Comparison of ENCODE assay signal across 5 mouse cellular contexts in the genomic region with DNA sequence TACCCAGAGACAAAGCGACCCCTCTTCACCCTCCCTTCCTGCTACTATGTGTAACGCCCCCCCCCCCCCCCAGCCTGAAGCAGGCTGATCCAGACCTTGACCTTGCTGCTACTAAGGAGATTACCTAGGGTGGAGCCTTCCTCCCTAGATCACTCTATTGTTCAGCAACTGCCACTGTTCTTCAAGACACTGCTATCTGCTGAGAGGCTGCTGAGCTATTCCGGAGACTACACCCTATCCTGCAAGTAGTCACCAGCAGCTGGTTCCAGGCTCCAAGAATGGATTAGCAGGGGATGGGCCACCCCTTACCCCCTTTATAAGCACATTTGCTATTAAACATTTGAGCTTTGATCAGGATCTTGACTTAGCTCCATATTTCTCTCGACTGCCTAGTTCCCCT.
DNase-seq lines count a peak whose midpoint lies in the region; TF ChIP-seq lines count a peak whose summit lies in the region.
"Not testable (repeated sequence)": the region's sequence is repeated elsewhere in the genome, so short reads cannot be mapped to it uniquely, and the experiment has no call there.

No protein-coding gene starts in this region.

- not testable (repeated sequence) for H3K9ac ChIP-seq in ES-Bruce4 (ENCODE audit: low read depth, poor library complexity, severe bottlenecking); ES-E14 (ENCODE audit: insufficient read depth, low read depth, low read length, poor library complexity, severe bottlenecking)

- H3K4me1 ChIP-seq in ES-Bruce4 (ENCODE audit: control insufficient read depth, insufficient read depth, low read length); ES-E14 (ENCODE audit: control insufficient read depth in 2 of 2, insufficient read depth in 2 of 2, low read length in 2 of 2, poor library complexity in 1 of 2): not testable (repeated sequence)

- peak; percentile 64 for TF ChIP-seq EP300 in ES-Bruce4 (IDR thresholded peaks at IDR 0.05; ENCODE audit: insufficient read depth, low read depth, low read length)

- TF ChIP-seq POLR2A in ES-Bruce4 (IDR thresholded peaks at IDR 0.05; ENCODE audit: insufficient read depth, low read length) = not testable (repeated sequence)

- not testable (repeated sequence) for TF ChIP-seq CTCF in ES-Bruce4 (IDR thresholded peaks at IDR 0.05; ENCODE audit: low read depth, low read length)

- not testable (repeated sequence) for H3K36me3 ChIP-seq in ES-Bruce4 (ENCODE audit: control insufficient read depth, insufficient read depth, low read length, poor library complexity, severe bottlenecking); ES-E14 (ENCODE audit: control insufficient read depth, insufficient read depth, low read length, poor library complexity, severe bottlenecking)

- DNase-seq in ES-CJ7 (ENCODE audit: low read depth, low spot score) (peak; percentile 79), R1 (ENCODE audit: low read depth, low spot score) (peak; percentile 92), ZHBTc4 (ENCODE audit: low read depth, low spot score) (peak; percentile 73)
- not testable (repeated sequence) for DNase-seq in ES-E14 (ENCODE audit: low read depth, low spot score)

- not testable (repeated sequence) for H3K4me3 ChIP-seq in ES-Bruce4 (ENCODE audit: low read depth, low read length); ES-E14 (ENCODE audit: insufficient read depth in 1 of 2, low read depth in 1 of 2, low read length in 2 of 2, poor library complexity in 1 of 2, severe bottlenecking in 1 of 2)

- in situ Hi-C loops in ES-E14 (cut with MboI; ENCODE audit: low sequenced_read_pairs in 2 of 2, unreplicated experiment in 2 of 2) = not testable (repeated sequence)

- H3K27ac ChIP-seq in ES-Bruce4 (ENCODE audit: insufficient read depth, low read length) (peak overlapping the region; percentile 31; the same call in 1 of the 2 replicates), ES-E14 (ENCODE audit: insufficient read depth, low read depth, low read length, poor library complexity, severe bottlenecking) (peak overlapping the region; percentile 57)

- H3K27me3 ChIP-seq in ES-Bruce4 (ENCODE audit: control insufficient read depth, insufficient read depth, low read length, poor library complexity, severe bottlenecking) = not testable (repeated sequence)

- H3K9me3 ChIP-seq in ES-Bruce4 (replicated peaks; ENCODE audit: control insufficient read depth, insufficient read depth, low read length, poor library complexity, severe bottlenecking); ES-E14 (ENCODE audit: control insufficient read depth, insufficient read depth, low read depth, low read length): not testable (repeated sequence)
